Mouse (Mus musculus) G1E (cell line): ENCODE measurements around the gene Sfxn5.

ENCODE experiments used
- CTCF ChIP-seq: IDR thresholded peaks from 2 replicates; pipeline ENCODE4 v1.5.1; 2012; ENCODE audit warnings: low read depth, low read length, inconsistent platforms, mixed read lengths
- GATA1 ChIP-seq: IDR thresholded peaks from 2 replicates; pipeline ENCODE4 v1.6.1; 2012; ENCODE audit warnings: borderline replicate concordance, low read length, inconsistent platforms, mixed read lengths
- GATA2 ChIP-seq: IDR thresholded peaks from 2 replicates; pipeline ENCODE4 v1.6.1; 2012; ENCODE audit warnings: low read depth, low read length, inconsistent platforms, borderline replicate concordance
- POLR2AphosphoS5 ChIP-seq: IDR thresholded peaks from 2 replicates; pipeline ENCODE4 v1.6.1; 2012; ENCODE audit warnings: low read depth, low read length, inconsistent platforms; ENCODE audit not compliant: insufficient replicate concordance
- TAL1 ChIP-seq: conservative IDR thresholded peaks from 2 replicates; pipeline ENCODE4 v1.6.1; 2012; ENCODE audit warnings: low read depth, low read length, inconsistent platforms, mixed read lengths

DNA sequence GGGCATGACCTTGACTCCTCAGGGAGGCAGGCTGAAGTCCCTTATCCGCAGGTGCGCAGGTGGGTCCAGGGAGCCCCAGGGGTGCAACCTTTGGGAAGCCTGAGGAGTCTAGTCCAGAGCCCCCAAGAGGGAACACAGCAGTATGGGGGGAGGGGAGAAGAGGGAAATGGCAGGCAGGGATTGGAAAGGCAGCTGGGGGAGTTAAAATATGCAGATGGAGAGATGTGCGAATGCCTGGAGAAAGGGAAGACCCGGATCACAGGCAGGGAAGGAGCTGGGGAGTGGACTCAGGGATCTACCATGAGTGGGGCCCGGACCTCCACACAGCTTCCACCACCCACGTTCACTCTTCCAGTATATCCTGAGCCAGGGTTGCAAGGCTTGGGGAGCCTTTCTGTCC, 101.8 kb downstream of the Sfxn5 start:
- no peak for TF ChIP-seq CTCF
- no peak for TF ChIP-seq POLR2AphosphoS5
- no peak for TF ChIP-seq TAL1
- TF ChIP-seq GATA1, result no peak
- no peak for TF ChIP-seq GATA2
